Mouse (Mus musculus) hindbrain, embryonic 14.5 days (tissue): ENCODE results near the gene Slc27a1. TPM values are rescaled to one million over a fixed set of nuclear protein-coding genes. Genes with fewer than 3 reads are reported as not detected.
A peak's percentile ranks its signal among the peaks of the same experiment; 100 is the strongest.

Source experiments
- ATAC-seq: fragments of 200-750 bp; cut with Nextera tagmentation; 2 replicates; pipeline ENCODE4 v1.8.0; 2017; ENCODE audit warnings: moderate number of reproducible peaks, mild to moderate bottlenecking, moderate TSS enrichment, moderate library complexity; ENCODE audit not compliant: low FRiP score
- DNase-seq: peaks from one replicate; pipeline ENCODE4 v3.0.0-alpha.2; 2015; ENCODE audit warnings: low spot score
- H3K27ac ChIP-seq: fragments of 300-500 bp; sonication (generic); 2 replicates; pipeline ENCODE4 v1.5.1; 2014; ENCODE audit warnings: mild to moderate bottlenecking, moderate library complexity
- H3K27me3 ChIP-seq: fragments of 300-500 bp; sonication (generic); 2 replicates; pipeline ENCODE4 v1.6.1; 2014; ENCODE audit warnings: mild to moderate bottlenecking, low read length, mixed read lengths; ENCODE audit not compliant: control insufficient read depth, insufficient read depth
- H3K36me3 ChIP-seq: fragments of 300-500 bp; sonication (generic); replicated peaks from 2 replicates; pipeline ENCODE4 v1.6.1; 2014; ENCODE audit not compliant: control insufficient read depth, insufficient read depth
- H3K4me1 ChIP-seq: fragments of 300-500 bp; sonication (generic); replicated peaks from 2 replicates; pipeline ENCODE4 v1.6.1; 2014; ENCODE audit warnings: antibody characterized with exemption, low read length, mixed read lengths; ENCODE audit not compliant: control insufficient read depth, insufficient read depth
- H3K4me2 ChIP-seq: fragments of 300-500 bp; sonication (generic); replicated peaks from 2 replicates; pipeline ENCODE4 v1.6.1; 2014; ENCODE audit warnings: mild to moderate bottlenecking, moderate library complexity
- H3K4me3 ChIP-seq: fragments of 300-500 bp; sonication (generic); replicated peaks from 2 replicates; pipeline ENCODE4 v1.5.1; 2014; ENCODE audit warnings: mild to moderate bottlenecking, low read length
- H3K9ac ChIP-seq: fragments of 300-500 bp; sonication (generic); 2 replicates; pipeline ENCODE4 v1.6.1; 2014
- H3K9me3 ChIP-seq: fragments of 300-500 bp; sonication (generic); 2 replicates; pipeline ENCODE4 v1.6.1; 2016; ENCODE audit warnings: low read length; ENCODE audit not compliant: control insufficient read depth
- WGBS: fragments of 180-500 bp; shearing (Covaris S2); extraction: QIAGEN DNeasy Blood & Tissue Kit; methylation state at CpG from one replicate; pipeline ENCODE4 v1.1.7; 2014; 5-methylcytosine and 5-hydroxymethylcytosine counted together
- polyA plus RNA-seq: library from polyadenylated mRNA; unstranded; fragments of >200 nt; fragmentation: Nextera tagmentation; extraction: Ambion mirVana; gene quantifications from 2 replicates; pipeline ENCODE4 v1.2.1, GENCODE M21; 2014

Gene Slc27a1
- polyA plus RNA-seq, 1 experiment from 2014 or later = 57.3 TPM

GRCm38 (mm10) chr8:71575020-71575419, 6.3 kb downstream of the Slc27a1 start:
- H3K4me3 ChIP-seq = no peak overlapping the region
- H3K4me2 ChIP-seq = no peak overlapping the region
- H3K4me1 ChIP-seq = peaks cover 25% of the 10 kb centered on the region
- no peak for ATAC-seq
- no peaks in the 10 kb centered on the region for H3K27me3 ChIP-seq
- H3K9me3 ChIP-seq = no peaks in the 10 kb centered on the region
- no peak overlapping the region for H3K9ac ChIP-seq
- no peak for DNase-seq
- H3K36me3 ChIP-seq = no peaks in the 10 kb centered on the region
- WGBS = 87% methylated on average over 1 of the region's 1 CpGs
- no peak overlapping the region for H3K27ac ChIP-seq

GRCm38 (mm10) chr8:71577856-71578387, 9.2 kb downstream of the Slc27a1 start:
- no peaks in the 10 kb centered on the region for H3K27me3 ChIP-seq
- no peak overlapping the region for H3K27ac ChIP-seq
- H3K4me3 ChIP-seq = no peak overlapping the region
- ATAC-seq (no peak), DNase-seq (no peak)
- peaks cover 4% of the 10 kb centered on the region; the same call in 1 of the 2 replicates for H3K4me1 ChIP-seq
- WGBS = 67% methylated on average over 4 of the region's 4 CpGs
- H3K9ac ChIP-seq = no peak overlapping the region
- no peak overlapping the region for H3K4me2 ChIP-seq
- H3K9me3 ChIP-seq = no peaks in the 10 kb centered on the region
- peaks cover 23% of the 10 kb centered on the region for H3K36me3 ChIP-seq

GRCm38 (mm10) chr8:71579009-71579408, 10.3 kb downstream of the Slc27a1 start:
- H3K9me3 ChIP-seq = no peaks in the 10 kb centered on the region
- peaks cover 27% of the 10 kb centered on the region for H3K36me3 ChIP-seq
- no peak overlapping the region for H3K9ac ChIP-seq
- no peaks in the 10 kb centered on the region for H3K27me3 ChIP-seq
- no peak overlapping the region for H3K27ac ChIP-seq
- no peak overlapping the region for H3K4me2 ChIP-seq
- no peak for ATAC-seq
- H3K4me3 ChIP-seq = no peak overlapping the region
- no peak for DNase-seq
- H3K4me1 ChIP-seq = no peaks in the 10 kb centered on the region
- WGBS = 74% methylated on average over 1 of the region's 1 CpGs

- Histone ChIP-seq H3K27ac (no peak overlapping the region), H3K36me3 (peaks cover 32% of the 10 kb centered on the region), H3K4me2 (no peak overlapping the region), H3K9me3 (no peaks in the 10 kb centered on the region), H3K4me1 (no peaks in the 10 kb centered on the region), H3K9ac (no peak overlapping the region), H3K4me3 (no peak overlapping the region), H3K27me3 (no peaks in the 10 kb centered on the region)
- WGBS = 78% methylated on average over 14 of the region's 14 CpGs
- ATAC-seq = no peak
- no peak for DNase-seq
These were observed 10.8 kb downstream of the Slc27a1 start for GRCm38 (mm10) chr8:71579476-71579875.

DNA sequence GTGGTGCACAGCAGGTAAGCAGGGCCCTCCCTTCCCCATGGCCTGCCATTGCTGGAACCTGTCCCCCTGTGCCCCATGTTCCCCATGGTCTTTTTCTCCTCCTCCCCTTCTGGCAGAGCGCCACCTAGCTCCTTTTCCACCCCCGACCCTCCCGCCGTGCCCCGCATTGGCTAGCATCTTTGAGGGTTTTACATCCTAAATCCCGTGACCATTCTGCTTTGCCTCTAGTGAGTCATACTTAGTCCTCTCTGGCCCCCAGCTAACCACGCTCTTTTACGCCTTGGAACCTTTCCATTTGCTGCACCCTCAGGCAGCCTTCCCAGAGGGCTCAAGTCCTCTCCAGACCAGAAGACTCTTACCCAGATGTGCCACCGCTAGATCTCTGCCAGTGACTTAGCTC, 11.5 kb downstream of the Slc27a1 start:
- H3K9ac ChIP-seq = no peak overlapping the region
- H3K36me3 ChIP-seq = peaks cover 39% of the 10 kb centered on the region
- H3K27ac ChIP-seq = no peak overlapping the region
- WGBS = 25% methylated on average over 9 of the region's 9 CpGs
- no peak for DNase-seq
- no peak overlapping the region for H3K4me3 ChIP-seq
- no peaks in the 10 kb centered on the region for H3K4me1 ChIP-seq
- H3K9me3 ChIP-seq = no peaks in the 10 kb centered on the region
- H3K27me3 ChIP-seq = no peaks in the 10 kb centered on the region
- H3K4me2 ChIP-seq = no peak overlapping the region
- peak; percentile 47; the same call in 1 of the 2 replicates for ATAC-seq

GRCm38 (mm10) chr8:71586891-71587290, 18.2 kb downstream of the Slc27a1 start:
- Histone ChIP-seq H3K9ac (no peak overlapping the region), H3K4me3 (no peak overlapping the region), H3K27ac (no peak overlapping the region), H3K9me3 (no peaks in the 10 kb centered on the region), H3K27me3 (no peaks in the 10 kb centered on the region), H3K36me3 (peaks cover 45% of the 10 kb centered on the region), H3K4me1 (peaks cover 11% of the 10 kb centered on the region), H3K4me2 (no peak overlapping the region)
- no peak for DNase-seq
- 91% methylated on average over 2 of the region's 2 CpGs for WGBS
- ATAC-seq = no peak

DNA sequence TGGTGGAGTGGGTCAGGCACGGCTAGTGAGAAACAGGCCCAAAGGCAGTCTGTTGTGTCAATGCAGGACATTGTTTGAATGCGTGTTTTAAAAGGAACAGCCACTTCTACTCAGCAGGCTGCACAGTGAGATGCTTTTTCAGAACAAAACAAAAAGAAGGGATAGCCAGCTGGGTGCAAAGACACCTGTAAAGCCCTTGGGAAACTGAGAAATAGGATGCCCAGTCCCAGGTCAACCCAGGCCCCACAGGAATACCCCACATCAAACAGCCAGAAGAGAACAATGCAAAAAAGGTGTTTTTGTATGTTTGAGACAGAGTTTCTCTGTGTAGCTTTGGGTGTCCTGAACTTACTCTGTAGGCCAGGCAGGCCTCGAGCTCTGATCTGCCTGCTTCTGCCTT, 20.1 kb downstream of the Slc27a1 start:
- Histone ChIP-seq H3K9me3 (no peaks in the 10 kb centered on the region), H3K4me2 (no peak overlapping the region), H3K4me3 (no peak overlapping the region), H3K36me3 (peaks cover 35% of the 10 kb centered on the region), H3K27ac (no peak overlapping the region), H3K27me3 (no peaks in the 10 kb centered on the region), H3K4me1 (peaks cover 22% of the 10 kb centered on the region), H3K9ac (no peak overlapping the region)
- WGBS = 70% methylated on average over 3 of the region's 3 CpGs
- ATAC-seq (no peak), DNase-seq (no peak)

DNA sequence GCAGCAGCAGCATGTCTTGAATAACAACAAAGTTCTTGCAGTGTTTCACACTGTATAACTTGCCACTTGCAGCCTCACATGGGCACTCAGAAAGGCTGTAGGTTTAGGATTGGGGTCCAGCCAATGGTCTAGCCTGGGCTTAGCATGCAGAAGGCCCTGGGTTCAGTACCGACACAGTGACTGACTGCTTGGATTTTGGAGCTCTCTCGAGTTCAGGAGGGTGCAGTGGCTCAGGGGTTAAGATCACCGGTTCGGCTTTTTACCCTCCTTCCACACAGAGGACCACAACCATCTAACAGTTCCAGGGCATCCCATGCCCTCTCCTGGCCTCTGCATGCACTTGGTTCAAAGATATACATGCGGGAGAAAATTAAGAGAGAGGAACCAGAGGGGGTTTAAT, 22.3 kb downstream of the Slc27a1 start:
- peaks cover 17% of the 10 kb centered on the region for H3K36me3 ChIP-seq
- WGBS = 22% methylated on average over 5 of the region's 5 CpGs
- peak overlapping the region; percentile 96 for H3K9ac ChIP-seq
- H3K4me1 ChIP-seq = peaks cover 26% of the 10 kb centered on the region
- no peaks in the 10 kb centered on the region for H3K27me3 ChIP-seq
- ATAC-seq (no peak), DNase-seq (no peak)
- H3K9me3 ChIP-seq = no peaks in the 10 kb centered on the region
- H3K27ac ChIP-seq = peak overlapping the region; percentile 99
- H3K4me3 ChIP-seq = peak overlapping the region; percentile 93
- peak overlapping the region; percentile 98 for H3K4me2 ChIP-seq

DNA sequence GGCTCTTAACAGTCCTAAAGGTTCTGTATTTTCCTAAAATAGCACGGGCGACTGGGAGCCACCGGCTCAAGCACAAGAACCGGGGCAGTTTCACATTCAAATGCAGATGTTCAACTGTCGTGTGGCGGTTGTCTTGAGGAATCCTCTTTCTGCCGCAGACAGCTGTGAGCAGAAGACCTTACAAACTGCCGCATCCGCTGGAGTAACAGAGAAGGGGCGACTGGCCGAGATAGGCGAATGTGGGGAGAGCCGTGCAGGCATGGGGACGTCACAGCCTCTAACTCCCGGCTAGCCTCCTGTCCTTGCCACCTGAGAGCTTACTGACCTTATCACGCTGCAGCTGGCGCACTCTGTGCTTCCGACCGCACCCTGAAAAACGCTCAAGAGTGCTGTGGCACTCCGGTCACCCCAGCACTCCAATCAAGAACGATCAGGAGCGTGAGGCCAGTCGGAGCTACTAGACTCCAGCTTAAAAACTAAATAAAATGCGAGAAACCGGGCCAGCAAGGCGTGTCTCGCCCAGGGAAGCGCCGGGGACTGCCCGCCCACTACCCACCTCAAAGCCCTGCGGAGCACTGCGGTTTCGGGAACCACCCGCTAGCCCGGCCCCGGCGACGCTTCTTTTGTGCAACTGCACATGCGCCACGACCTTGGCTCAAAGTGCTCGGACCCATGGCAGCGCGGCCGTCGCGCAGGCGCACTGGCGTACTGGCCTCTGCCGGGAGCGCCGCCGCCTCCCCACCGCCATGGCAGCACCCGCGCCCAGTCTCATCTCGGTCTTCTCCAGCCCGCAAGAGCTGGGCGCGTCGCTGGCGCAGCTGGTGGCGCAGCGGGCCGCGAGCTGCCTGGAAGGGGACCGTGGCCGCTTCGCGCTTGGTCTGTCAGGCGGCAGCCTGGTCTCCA, 23.0 kb downstream of the Slc27a1 start, which contains the start of gene Pgls:
Gene Pgls, plus strand, starts transcription at position 706 of the 903 bp plus-strand sequence.
- Histone ChIP-seq H3K27me3 (no peaks in the 10 kb centered on the region), H3K9me3 (no peaks in the 10 kb centered on the region), H3K4me3 (peak within 1 kb of the TSS; percentile 93), H3K4me2 (peak within 1 kb of the TSS; percentile 98), H3K4me1 (peaks cover 27% of the 10 kb centered on the region), H3K36me3 (peaks cover 10% of the 10 kb centered on the region), H3K9ac (peak within 1 kb of the TSS; percentile 96), H3K27ac (peak within 1 kb of the TSS; percentile 99)
- peak; percentile 84 for ATAC-seq
- peak; percentile 96 for DNase-seq
- WGBS = under 1% methylated on average over 71 of the region's 71 CpGs
